In genomic region chr17:28418481-28418880, GRCm38 (mm10) we compare ENCODE assay signal across 16 mouse cellular contexts. TPM values are rescaled to one million over a fixed set of nuclear protein-coding genes. Genes with fewer than 3 reads are reported as not detected.
A peak's percentile ranks its signal among the peaks of the same experiment; 100 is the strongest.
DNase-seq lines count a peak whose midpoint lies in the region; TF ChIP-seq lines count a peak whose summit lies in the region.
"Not testable (repeated sequence)": the region's sequence is repeated elsewhere in the genome, so short reads cannot be mapped to it uniquely, and the experiment has no call there.
"Had no signal": no experiment of that assay in that cellular context is flagged by ENCODE, and none has a peak within 500 bp of the region (broad histone marks: within the 10 kb centered on the region; RNA-seq: fewer than 3 reads in every experiment).

No protein-coding gene starts in this region.

- H3K4me3 ChIP-seq in E14TG2a.4 (replicated peaks; ENCODE audit: low read length) (peak overlapping the region; percentile 73), ES-E14 (ENCODE audit: insufficient read depth in 1 of 2, low read depth in 1 of 2, low read length in 2 of 2, poor library complexity in 1 of 2, severe bottlenecking in 1 of 2) (peak overlapping the region in 1 of 2 experiments; percentile 25; a peak in 1 of 4 replicates)
- H3K4me3 ChIP-seq in ES-Bruce4 (ENCODE audit: low read depth, low read length); gastrocnemius, adult 2 months: not testable (repeated sequence)

- not testable (repeated sequence) for TF ChIP-seq POLR2A in ES-Bruce4 (IDR thresholded peaks at IDR 0.05; ENCODE audit: insufficient read depth, low read length)

- not testable (repeated sequence) for H3K9me3 ChIP-seq in E14TG2a.4 (ENCODE audit: low read length); ES-Bruce4 (replicated peaks; ENCODE audit: control insufficient read depth, insufficient read depth, low read length, poor library complexity, severe bottlenecking); ES-E14 (ENCODE audit: control insufficient read depth, insufficient read depth, low read depth, low read length)

- H3K27ac ChIP-seq in ES-Bruce4 (ENCODE audit: insufficient read depth, low read length) (peak overlapping the region; percentile 93), ES-E14 (ENCODE audit: insufficient read depth, low read depth, low read length, poor library complexity, severe bottlenecking) (peak overlapping the region; percentile 95; the same call in 1 of the 2 replicates)
- peak overlapping the region; percentile 94 for H3K27ac ChIP-seq in gastrocnemius, adult 2 months

- H3K4me1 ChIP-seq in E14TG2a.4 (replicated peaks; ENCODE audit: low read depth, low read length) (peaks cover 89% of the 10 kb centered on the region), ES-E14 (ENCODE audit: control insufficient read depth in 2 of 2, insufficient read depth in 2 of 2, low read length in 2 of 2, poor library complexity in 1 of 2) (peaks cover 12 to 25% of the 10 kb centered on the region in 2 experiments)
- H3K4me1 ChIP-seq in ES-Bruce4 (ENCODE audit: control insufficient read depth, insufficient read depth, low read length), result not testable (repeated sequence)

- peak; percentile 70; the same call in 1 of the 2 replicates for TF ChIP-seq EP300 in ES-Bruce4 (IDR thresholded peaks at IDR 0.05; ENCODE audit: insufficient read depth, low read depth, low read length)

- H3K27me3 ChIP-seq in E14TG2a.4 (ENCODE audit: insufficient read depth, low read length); ES-Bruce4 (ENCODE audit: control insufficient read depth, insufficient read depth, low read length, poor library complexity, severe bottlenecking): not testable (repeated sequence)

- peak overlapping the region; percentile 62; the same call in 1 of the 2 replicates for H3K9ac ChIP-seq in ES-Bruce4 (ENCODE audit: low read depth, poor library complexity, severe bottlenecking)
- H3K9ac ChIP-seq in ES-E14 (ENCODE audit: insufficient read depth, low read depth, low read length, poor library complexity, severe bottlenecking), result not testable (repeated sequence)

- TF ChIP-seq CTCF in E14TG2a.4 (conservative IDR thresholded peaks at IDR 0.05; ENCODE audit: low read length); ES-Bruce4 (IDR thresholded peaks at IDR 0.05; ENCODE audit: low read depth, low read length); gastrocnemius, adult 2 months (IDR thresholded peaks at IDR 0.05): not testable (repeated sequence)

- DNase-seq in ES-CJ7 (ENCODE audit: low read depth, low spot score) (peak; percentile 75), ES-E14 (ENCODE audit: low read depth, low spot score) (peak; percentile 55), R1 (ENCODE audit: low read depth, low spot score) (peak; percentile 84), ZHBTc4 (ENCODE audit: low read depth, low spot score) (peak; percentile 78)
- DNase-seq in gastrocnemius, adult 2 months, result not testable (repeated sequence)

- H3K36me3 ChIP-seq in E14TG2a.4 (ENCODE audit: insufficient read depth, low read length) (peaks cover 76% of the 10 kb centered on the region), ES-Bruce4 (ENCODE audit: control insufficient read depth, insufficient read depth, low read length, poor library complexity, severe bottlenecking) (peaks cover 24% of the 10 kb centered on the region), ES-E14 (ENCODE audit: control insufficient read depth, insufficient read depth, low read length, poor library complexity, severe bottlenecking) (peaks cover 16% of the 10 kb centered on the region)

- in situ Hi-C loops in ES-E14 (cut with MboI; ENCODE audit: low sequenced_read_pairs in 2 of 2, unreplicated experiment in 2 of 2), result not testable (repeated sequence)

- intact Hi-C loops in gastrocnemius, adult 2 months (cut with DNase I), result not testable (repeated sequence)

TF ChIP-seq in ES-E14, 5 proteins besides CTCF, POLR2A, EP300 and RAD21:
- peak; percentile 54 for TF ChIP-seq MAFK (IDR thresholded peaks at IDR 0.05; ENCODE audit: insufficient read depth, low read depth, low read length)
TF ChIP-seq in ES-E14: peak in this region for 1; not testable (repeated sequence) for 4.

RNA-seq across cellular contexts. Expression of gene Tulp1, which starts 53.5 kb away (rescaled TPM):
- 14.0 and 14.7 TPM in 2 replicates for polyA plus RNA-seq in ES-Bruce4 (2011; ENCODE audit: insufficient read depth, insufficient read length, low read depth, missing spikeins)
- 3.7 and 4.1 TPM in 2 replicates for total RNA-seq in ES-E14 (2012; rRNA removed)
- not detected for total RNA-seq in gastrocnemius, adult 2 months (2021)
- total RNA-seq: adrenal gland, adult 18-20 months; adrenal gland, adult 2 months; adrenal gland, postnatal 14 days; adrenal gland, postnatal 25 days; CH12.LX had no signal
- polyA plus RNA-seq: activated CD4-positive, CD25-positive, alpha-beta regulatory T cell, adult 4 months; cerebellum, adult 2 months; G1E; Patski had no signal
